Mouse (Mus musculus) hindbrain, postnatal 0 days (tissue): ENCODE data around the gene Farp1. TPM values are rescaled to one million over a fixed set of nuclear protein-coding genes. Genes with fewer than 3 reads are reported as not detected.

Experiments used
- ATAC-seq: fragments of 200-750 bp; cut with Nextera tagmentation; 2 replicates; pipeline ENCODE4 v1.8.0; 2017; ENCODE audit warnings: mild to moderate bottlenecking, moderate TSS enrichment, moderate library complexity
- DNase-seq: peaks from one replicate; pipeline ENCODE4 v3.0.0-alpha.2; 2015; ENCODE audit warnings: low spot score
- H3K27ac ChIP-seq: fragments of 300-500 bp; sonication (generic); 2 replicates; pipeline ENCODE4 v1.5.1; 2014; ENCODE audit warnings: mild to moderate bottlenecking
- H3K27me3 ChIP-seq: fragments of 300-500 bp; sonication (generic); 2 replicates; pipeline ENCODE4 v1.6.1; 2014; ENCODE audit warnings: low read length, mixed read lengths; ENCODE audit not compliant: insufficient read depth
- H3K36me3 ChIP-seq: fragments of 300-500 bp; sonication (generic); 2 replicates; pipeline ENCODE4 v1.6.1; 2014; ENCODE audit warnings: low read length, mixed read lengths; ENCODE audit not compliant: insufficient read depth
- H3K4me1 ChIP-seq: fragments of 300-500 bp; sonication (generic); 2 replicates; pipeline ENCODE4 v1.6.1; 2014; ENCODE audit warnings: antibody characterized with exemption, low read length, mixed read lengths; ENCODE audit not compliant: insufficient read depth
- H3K4me2 ChIP-seq: fragments of 300-500 bp; sonication (generic); 2 replicates; pipeline ENCODE4 v1.6.1; 2014; ENCODE audit warnings: low read depth, mild to moderate bottlenecking, low read length, moderate library complexity, mixed read lengths
- H3K4me3 ChIP-seq: fragments of 300-500 bp; sonication (generic); 2 replicates; pipeline ENCODE4 v1.5.1; 2014; ENCODE audit warnings: low read length
- H3K9ac ChIP-seq: fragments of 300-500 bp; sonication (generic); replicated peaks from 2 replicates; pipeline ENCODE4 v1.6.1; 2014; ENCODE audit warnings: mild to moderate bottlenecking, low read length, moderate library complexity, mixed read lengths
- H3K9me3 ChIP-seq: fragments of 300-500 bp; sonication (generic); 2 replicates; pipeline ENCODE4 v1.6.1; 2016; ENCODE audit warnings: low read length, mixed read lengths
- CTCF ChIP-seq: IDR thresholded peaks from 2 replicates; pipeline ENCODE4 v1.5.1; 2016; ENCODE audit warnings: antibody characterized with exemption, control low read depth, low read depth
- WGBS: fragments of 180-500 bp; shearing (Covaris S2); extraction: QIAGEN DNeasy Blood & Tissue Kit; methylation state at CpG from one replicate; pipeline ENCODE4 v1.1.7; 2014; 5-methylcytosine and 5-hydroxymethylcytosine counted together
- polyA plus RNA-seq: library from polyadenylated mRNA; unstranded; fragments of >200 nt; fragmentation: Nextera tagmentation; extraction: Ambion mirVana; gene quantifications from 2 replicates; pipeline ENCODE4 v1.2.1, GENCODE M21; 2015
- total RNA-seq: library from RNA; depleted of rRNA; stranded (reverse); fragments of >200 nt; gene quantifications from 2 replicates; pipeline ENCODE4 v1.2.3, GENCODE M21; 2014

Gene Farp1
- total and polyA plus RNA-seq, 2 experiments from 2014 or later, result 31.7 to 99.0 TPM

GRCm38 (mm10) chr14:121304523-121304922 lies 269.5 kb downstream of the Farp1 start:
- Histone ChIP-seq H3K27ac (no peak overlapping the region), H3K4me3 (no peak overlapping the region), H3K4me2 (no peak overlapping the region), H3K36me3 (no peaks in the 10 kb centered on the region), H3K27me3 (no peaks in the 10 kb centered on the region), H3K4me1 (no peaks in the 10 kb centered on the region; the same call in 1 of the 2 replicates), H3K9me3 (no peaks in the 10 kb centered on the region), H3K9ac (no peak overlapping the region)
- ATAC-seq (no peak), DNase-seq (no peak)
- no peak for TF ChIP-seq CTCF
- WGBS, result 55% methylated on average over 7 of the region's 7 CpGs

GRCm38 (mm10) chr14:121305316-121306064 lies 270.5 kb downstream of the Farp1 start:
- ATAC-seq (no peak), DNase-seq (no peak)
- no peak overlapping the region for H3K4me2 ChIP-seq
- H3K27me3 ChIP-seq, result no peaks in the 10 kb centered on the region
- no peak overlapping the region for H3K9ac ChIP-seq
- no peak for TF ChIP-seq CTCF
- no peaks in the 10 kb centered on the region for H3K9me3 ChIP-seq
- H3K27ac ChIP-seq, result no peak overlapping the region
- H3K36me3 ChIP-seq, result no peaks in the 10 kb centered on the region
- no peaks in the 10 kb centered on the region; the same call in 1 of the 2 replicates for H3K4me1 ChIP-seq
- no peak overlapping the region for H3K4me3 ChIP-seq
- WGBS, result 79% methylated on average over 8 of the region's 8 CpGs

- 89% methylated on average over 3 of the region's 3 CpGs for WGBS
- no peak for DNase-seq
- ATAC-seq, result no peak
- no peak for TF ChIP-seq CTCF
- Histone ChIP-seq H3K4me1 (peaks cover 3% of the 10 kb centered on the region; the same call in 1 of the 2 replicates), H3K36me3 (no peaks in the 10 kb centered on the region), H3K9me3 (no peaks in the 10 kb centered on the region), H3K4me2 (no peak overlapping the region), H3K27me3 (no peaks in the 10 kb centered on the region), H3K27ac (no peak overlapping the region), H3K9ac (no peak overlapping the region), H3K4me3 (no peak overlapping the region)
Measured at GRCm38 (mm10) chr14:121309909-121310308, 274.9 kb downstream of the Farp1 start.

- H3K9me3 ChIP-seq, result no peaks in the 10 kb centered on the region
Measured at GRCm38 (mm10) chr14:121310325-121311080, 275.5 kb downstream of the Farp1 start.

GRCm38 (mm10) chr14:121311083-121311482 lies 276.1 kb downstream of the Farp1 start:
- no peaks in the 10 kb centered on the region for H3K9me3 ChIP-seq
- no peak overlapping the region for H3K4me3 ChIP-seq
- ATAC-seq (no peak), DNase-seq (no peak)
- H3K36me3 ChIP-seq, result no peaks in the 10 kb centered on the region
- H3K27ac ChIP-seq, result no peak overlapping the region
- no peak for TF ChIP-seq CTCF
- H3K4me1 ChIP-seq, result peaks cover 8% of the 10 kb centered on the region; the same call in 1 of the 2 replicates
- no peak overlapping the region for H3K4me2 ChIP-seq
- 81% methylated on average over 2 of the region's 2 CpGs for WGBS
- no peaks in the 10 kb centered on the region for H3K27me3 ChIP-seq
- no peak overlapping the region for H3K9ac ChIP-seq

More at GRCm38 (mm10) chr14:121310325-121311080, 275.5 kb downstream of the Farp1 start:
- Histone ChIP-seq H3K9ac (no peak overlapping the region), H3K27ac (no peak overlapping the region), H3K36me3 (no peaks in the 10 kb centered on the region), H3K27me3 (no peaks in the 10 kb centered on the region), H3K4me3 (no peak overlapping the region), H3K4me1 (peaks cover 8% of the 10 kb centered on the region; the same call in 1 of the 2 replicates), H3K4me2 (no peak overlapping the region)
- no peak for TF ChIP-seq CTCF
- WGBS, result 87% methylated on average over 6 of the region's 6 CpGs
- ATAC-seq, result no peak
- no peak for DNase-seq

- no peaks in the 10 kb centered on the region for H3K27me3 ChIP-seq
- H3K36me3 ChIP-seq, result no peaks in the 10 kb centered on the region
- H3K9me3 ChIP-seq, result no peaks in the 10 kb centered on the region
- no peak overlapping the region for H3K4me3 ChIP-seq
- H3K4me2 ChIP-seq, result no peak overlapping the region
- no peak for TF ChIP-seq CTCF
- H3K4me1 ChIP-seq, result peaks cover 13% of the 10 kb centered on the region
- H3K27ac ChIP-seq, result no peak overlapping the region
- no peak overlapping the region for H3K9ac ChIP-seq
- DNase-seq (no peak), ATAC-seq (no peak)
- 97% methylated on average over 10 of the region's 10 CpGs for WGBS
Measured at GRCm38 (mm10) chr14:121313283-121313682, 278.3 kb downstream of the Farp1 start.

GRCm38 (mm10) chr14:121314934-121315333 lies 279.9 kb downstream of the Farp1 start:
- ATAC-seq, result no peak
- H3K36me3 ChIP-seq, result no peaks in the 10 kb centered on the region
- no peaks in the 10 kb centered on the region for H3K27me3 ChIP-seq
- peak; percentile 41 for DNase-seq
- no peak overlapping the region for H3K4me2 ChIP-seq
- no peak overlapping the region for H3K27ac ChIP-seq
- no peak overlapping the region for H3K4me3 ChIP-seq
- no peak overlapping the region for H3K9ac ChIP-seq
- WGBS, result 67% methylated on average over 3 of the region's 3 CpGs
- no peaks in the 10 kb centered on the region for H3K9me3 ChIP-seq
- TF ChIP-seq CTCF, result no peak
- peaks cover 13% of the 10 kb centered on the region for H3K4me1 ChIP-seq
